Mouse (Mus musculus) liver, postnatal 0 days (tissue): ENCODE measurements around the gene Eif3g. TPM values are rescaled to one million over a fixed set of nuclear protein-coding genes. Genes with fewer than 3 reads are reported as not detected.
A peak's percentile ranks its signal among the peaks of the same experiment; 100 is the strongest.

Experiments used
- ATAC-seq: fragments of 200-750 bp; cut with Nextera tagmentation; 2 replicates; pipeline ENCODE4 v1.8.0; 2017; ENCODE audit warnings: mild to moderate bottlenecking, moderate library complexity
- DNase-seq: peaks from one replicate; pipeline ENCODE4 v3.0.0-alpha.2; 2016
- H3K27ac ChIP-seq: fragments of 300-500 bp; sonication (generic); 2 replicates; pipeline ENCODE4 v1.5.1; 2014; ENCODE audit warnings: antibody characterized with exemption, moderate library complexity, mild to moderate bottlenecking, low read depth
- H3K27me3 ChIP-seq: fragments of 300-500 bp; sonication (generic); 2 replicates; pipeline ENCODE4 v1.6.1; 2014; ENCODE audit warnings: low read length, control low read depth, mixed read lengths; ENCODE audit not compliant: insufficient read depth
- H3K36me3 ChIP-seq: fragments of 300-500 bp; sonication (generic); replicated peaks from 2 replicates; pipeline ENCODE4 v1.6.1; 2014; ENCODE audit warnings: mild to moderate bottlenecking, control low read depth, low read length, moderate library complexity, mixed read lengths; ENCODE audit not compliant: insufficient read depth
- H3K4me1 ChIP-seq: fragments of 300-500 bp; sonication (generic); 2 replicates; pipeline ENCODE4 v1.6.1; 2014; ENCODE audit warnings: antibody characterized with exemption, mild to moderate bottlenecking, control low read depth; ENCODE audit not compliant: insufficient read depth
- H3K4me2 ChIP-seq: fragments of 300-500 bp; sonication (generic); 2 replicates; pipeline ENCODE4 v1.6.1; 2014; ENCODE audit warnings: low read depth, mild to moderate bottlenecking, low read length, moderate library complexity, mixed read lengths
- H3K4me3 ChIP-seq: fragments of 300-500 bp; sonication (generic); 2 replicates; pipeline ENCODE4 v1.5.1; 2014; ENCODE audit warnings: low read depth, low read length
- H3K9ac ChIP-seq: fragments of 300-500 bp; sonication (generic); replicated peaks from 2 replicates; pipeline ENCODE4 v1.6.1; 2014; ENCODE audit warnings: mild to moderate bottlenecking, moderate library complexity
- H3K9me3 ChIP-seq: fragments of 300-500 bp; sonication (generic); 2 replicates; pipeline ENCODE4 v1.6.1; 2016; ENCODE audit warnings: mild to moderate bottlenecking, control low read depth, low read length, mixed read lengths
- CTCF ChIP-seq: sonication (generic); IDR thresholded peaks from 2 replicates; pipeline ENCODE4 v1.5.1; 2016; ENCODE audit warnings: antibody characterized with exemption, low read depth
- EP300 ChIP-seq: IDR thresholded peaks from 2 replicates; pipeline ENCODE4 v1.6.1; 2016; ENCODE audit warnings: antibody characterized with exemption, low read depth, mild to moderate bottlenecking
- whole genome bisulfite sequencing: fragments of 180-500 bp; shearing (Covaris S2); extraction: QIAGEN DNeasy Blood & Tissue Kit; methylation state at CpG from one replicate; pipeline ENCODE4 v1.1.7; 2014; ENCODE audit not compliant: insufficient replicate concordance; 5-methylcytosine and 5-hydroxymethylcytosine counted together
- polyA plus RNA-seq: library from polyadenylated mRNA; unstranded; fragments of >200 nt; fragmentation: Nextera tagmentation; extraction: Ambion mirVana; gene quantifications from 2 replicates; pipeline ENCODE4 v1.2.1, GENCODE M21; 2015

Eif3g gene
- polyA plus RNA-seq, 1 experiment from 2014 or later, result 128 TPM

DNA sequence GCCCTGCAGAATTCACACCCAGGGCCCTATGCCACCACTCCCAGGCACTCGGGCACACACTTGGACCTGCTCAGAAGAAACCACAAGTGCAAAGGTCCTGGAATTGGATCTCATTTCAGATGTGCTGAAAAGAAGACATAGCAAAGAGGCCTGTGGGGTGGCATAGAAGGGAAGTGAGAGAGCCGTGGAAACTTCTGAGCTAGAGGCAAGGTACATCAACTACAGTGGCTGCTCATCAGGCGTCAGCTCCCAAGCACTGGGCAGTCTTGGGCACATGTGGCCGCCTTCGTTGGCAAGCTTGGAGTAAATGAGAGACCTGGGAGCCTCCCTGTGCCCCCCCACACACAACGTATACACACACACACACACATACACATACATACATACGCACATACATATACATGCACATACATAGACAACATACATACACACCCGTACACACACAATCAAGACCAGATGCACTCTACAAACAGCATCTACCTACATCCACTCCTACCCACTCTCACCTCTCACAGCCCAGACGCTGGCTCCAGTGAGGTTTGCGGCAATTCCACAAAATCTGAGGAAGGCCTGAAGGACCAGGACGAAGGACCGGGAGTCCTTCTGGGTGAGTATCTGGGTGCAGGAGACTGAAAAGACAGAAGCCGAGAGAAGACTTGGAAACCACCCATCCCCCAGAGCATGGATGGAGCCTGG lies 19.2 kb downstream of the Eif3g start, which contains the start of gene Angptl6:
Angptl6 (minus strand) TSS at position 631 of the 696 bp plus-strand sequence.
- WGBS, result 76% methylated on average over 13 of the region's 13 CpGs
- DNase-seq, result no peak
- Histone ChIP-seq H3K9me3 (no peaks in the 10 kb centered on the region), H3K4me3 (peak within 1 kb of the TSS; percentile 53), H3K4me1 (0 out of 2 replicates have a peak, but pooled peaks cover 7% of the 10 kb centered on the region), H3K4me2 (peak within 1 kb of the TSS; percentile 91), H3K36me3 (0 out of 2 replicates have a peak, but pooled peaks cover under 1% of the 10 kb centered on the region), H3K27me3 (no peaks in the 10 kb centered on the region), H3K9ac (peak within 1 kb of the TSS; percentile 73), H3K27ac (peak within 1 kb of the TSS; percentile 92)
- TF ChIP-seq CTCF (no peak), EP300 (no peak)
- no peak for ATAC-seq

DNA sequence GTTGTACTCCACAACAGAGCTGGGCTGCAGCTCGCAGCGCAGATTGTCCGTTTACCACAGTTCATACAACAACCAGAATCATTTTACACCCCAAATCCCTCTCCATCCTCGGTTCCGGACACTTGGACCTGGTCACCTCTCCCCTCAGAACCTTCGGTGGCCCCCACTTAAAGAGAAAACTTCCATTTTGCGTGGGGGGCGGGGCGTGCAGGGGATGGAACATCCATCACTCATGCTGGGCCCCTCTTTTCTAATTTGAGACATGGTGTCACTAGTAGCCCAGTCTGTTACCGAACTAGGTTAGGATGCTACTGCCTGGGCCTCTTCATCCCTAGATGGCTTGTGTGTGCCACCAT lies 19.7 kb downstream of the Eif3g start:
- no peak for ATAC-seq
- no peak for DNase-seq
- WGBS, result 17% methylated on average over 10 of the region's 10 CpGs
- Histone ChIP-seq H3K4me2 (peak overlapping the region; percentile 91), H3K27me3 (no peaks in the 10 kb centered on the region), H3K4me1 (0 out of 2 replicates have a peak, but pooled peaks cover 7% of the 10 kb centered on the region), H3K9ac (peak overlapping the region; percentile 73), H3K27ac (peak overlapping the region; percentile 92), H3K36me3 (peaks cover 3% of the 10 kb centered on the region), H3K4me3 (peak overlapping the region; percentile 53), H3K9me3 (no peaks in the 10 kb centered on the region)
- TF ChIP-seq EP300, result no peak
- no peak for TF ChIP-seq CTCF

DNA sequence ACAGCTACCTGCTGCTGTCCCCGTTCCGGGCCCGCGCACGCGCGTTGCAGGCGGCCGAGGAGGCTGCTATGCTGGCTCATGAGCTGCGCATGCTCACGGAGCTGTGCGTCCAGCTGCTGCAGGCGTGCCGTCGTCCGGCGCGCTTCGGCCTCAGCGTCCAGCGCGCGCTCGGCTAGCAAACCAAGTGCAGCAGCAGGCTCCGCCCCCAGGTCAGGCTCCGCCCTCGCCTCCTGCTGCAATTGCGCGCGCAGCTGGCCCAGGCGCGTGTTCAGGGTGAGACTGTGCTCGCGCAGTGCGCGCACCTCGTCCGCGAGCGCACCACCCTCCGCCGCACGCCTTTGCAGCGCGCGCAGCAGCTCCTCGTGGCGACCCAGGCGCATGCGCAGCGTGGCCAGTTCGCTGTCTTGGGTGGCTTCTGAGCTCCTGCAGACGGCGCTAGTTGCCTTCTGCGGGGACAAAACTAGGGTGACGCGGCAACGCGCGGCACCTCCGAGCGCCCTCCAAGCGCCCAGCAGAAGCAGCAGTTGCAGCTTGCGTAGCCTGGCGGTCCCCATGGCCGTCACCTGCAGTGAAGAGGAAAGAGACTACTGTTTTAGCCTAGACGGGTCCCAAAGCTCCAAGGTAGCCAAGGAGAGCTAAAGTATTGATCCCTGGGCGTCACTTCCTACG lies 20.2 kb downstream of the Eif3g start:
- peak; percentile 96 for ATAC-seq
- no peaks in the 10 kb centered on the region for H3K27me3 ChIP-seq
- peaks cover 7% of the 10 kb centered on the region for H3K36me3 ChIP-seq
- no peaks in the 10 kb centered on the region for H3K9me3 ChIP-seq
- peak overlapping the region; percentile 92 for H3K27ac ChIP-seq
- H3K9ac ChIP-seq, result peak overlapping the region; percentile 73
- WGBS, result under 1% methylated on average over 65 of the region's 69 CpGs
- peak; percentile 99 for DNase-seq
- H3K4me1 ChIP-seq, result 0 out of 2 replicates have a peak, but pooled peaks cover 7% of the 10 kb centered on the region
- H3K4me3 ChIP-seq, result peak overlapping the region; percentile 53
- peak overlapping the region; percentile 91 for H3K4me2 ChIP-seq
- TF ChIP-seq CTCF (peak; percentile 98), EP300 (no peak)

DNA sequence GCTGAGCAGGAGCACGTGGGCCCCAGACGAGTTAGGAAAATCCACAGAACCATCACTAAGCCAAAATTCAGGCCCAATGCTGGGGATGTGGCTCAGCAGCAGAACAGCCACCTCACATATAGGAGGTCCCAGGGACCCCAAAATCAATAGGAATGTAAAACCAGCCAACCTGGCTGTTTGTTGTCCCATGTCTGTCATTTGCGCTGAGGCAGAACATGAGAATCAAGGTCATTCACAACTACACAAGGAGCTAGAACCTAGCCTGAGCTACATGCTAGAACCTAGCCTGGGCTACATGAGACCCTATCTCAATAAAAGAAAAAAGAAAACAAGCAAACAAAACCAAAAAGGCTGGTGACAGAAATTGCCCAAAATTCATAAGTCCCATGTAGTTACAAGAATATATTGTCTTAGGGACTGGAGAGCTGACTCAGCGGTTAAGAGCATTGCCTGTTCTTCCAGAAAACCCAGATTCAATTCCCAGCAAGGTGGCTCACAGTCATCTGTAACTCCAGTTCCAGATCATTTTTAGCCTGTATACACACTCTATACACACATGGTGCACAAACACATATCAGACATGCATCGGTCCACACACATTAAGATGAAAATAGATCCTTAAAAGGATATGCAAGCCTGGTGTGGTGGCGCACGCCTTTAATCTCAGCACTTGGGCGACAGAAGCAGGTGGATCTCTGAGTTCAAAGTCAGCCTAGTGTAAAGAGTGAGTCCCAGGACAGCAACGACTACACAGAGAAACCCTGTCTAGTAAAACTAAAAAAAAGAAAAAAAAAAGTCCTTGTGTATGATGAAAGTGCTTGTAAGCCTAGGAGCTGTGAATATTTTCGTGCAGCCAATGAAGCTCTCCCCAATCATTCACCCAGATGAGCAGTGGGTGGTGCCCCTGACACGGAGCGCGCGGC lies 21.0 kb downstream of the Eif3g start:
- no peak for DNase-seq
- ATAC-seq, result no peak
- Histone ChIP-seq H3K9me3 (no peaks in the 10 kb centered on the region), H3K4me3 (peak overlapping the region; percentile 53), H3K9ac (peak overlapping the region; percentile 23), H3K4me1 (0 out of 2 replicates have a peak, but pooled peaks cover 7% of the 10 kb centered on the region), H3K36me3 (peaks cover 7% of the 10 kb centered on the region), H3K27me3 (no peaks in the 10 kb centered on the region), H3K27ac (peak overlapping the region; percentile 53; the same call in 1 of the 2 replicates), H3K4me2 (peak overlapping the region; percentile 91)
- whole genome bisulfite sequencing, result 36% methylated on average over 14 of the region's 14 CpGs
- TF ChIP-seq EP300 (no peak), CTCF (no peak)

DNA sequence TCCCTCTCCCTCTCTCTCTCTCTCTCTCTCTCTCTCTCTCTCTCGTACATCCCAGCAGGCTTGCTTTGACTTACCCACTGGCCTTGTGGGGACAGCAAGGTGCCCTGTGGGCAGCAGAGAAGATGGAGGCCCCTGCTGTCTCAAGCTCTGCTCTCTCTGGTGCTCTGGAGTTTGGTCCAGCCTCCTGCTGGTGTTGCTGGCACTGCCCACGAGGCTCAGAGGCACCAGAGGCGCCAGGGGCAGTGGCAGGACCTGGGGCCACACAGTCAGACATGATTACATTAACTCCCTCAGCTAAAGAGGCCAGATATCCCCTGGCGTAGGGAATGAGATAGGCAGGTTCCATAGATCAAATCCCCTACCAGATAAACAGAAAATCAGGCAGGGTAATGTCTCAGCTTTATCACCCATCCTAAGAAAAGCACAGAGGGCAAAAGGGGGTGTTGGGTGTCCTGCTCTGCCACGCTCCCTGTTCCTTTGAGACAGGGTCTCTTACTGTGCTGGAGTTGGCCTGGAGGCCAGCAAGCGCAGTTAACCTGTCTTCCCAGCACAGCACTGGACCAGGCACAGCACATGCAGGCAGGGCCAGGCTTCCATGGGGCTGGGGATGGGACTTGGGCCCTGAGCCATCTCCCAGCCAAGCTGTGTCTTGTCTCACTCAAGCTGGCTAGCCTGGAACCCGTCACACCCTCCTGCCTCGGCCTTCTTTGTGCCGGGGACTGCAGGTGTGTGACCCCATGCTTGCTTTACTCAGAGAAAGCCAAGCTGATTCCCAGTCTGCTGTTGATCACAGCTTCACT lies 21.9 kb downstream of the Eif3g start:
- ATAC-seq, result no peak

More for the DNA sequence above, 21.9 kb downstream of the Eif3g start:
- Histone ChIP-seq H3K27me3 (no peaks in the 10 kb centered on the region), H3K9ac (no peak overlapping the region), H3K27ac (no peak overlapping the region), H3K4me1 (0 out of 2 replicates have a peak, but pooled peaks cover 7% of the 10 kb centered on the region), H3K4me2 (no peak overlapping the region), H3K9me3 (no peaks in the 10 kb centered on the region), H3K4me3 (no peak overlapping the region), H3K36me3 (peaks cover 10% of the 10 kb centered on the region)
- WGBS, result 74% methylated on average over 9 of the region's 9 CpGs
- TF ChIP-seq EP300, result no peak
- no peak for TF ChIP-seq CTCF
- DNase-seq, result no peak
